Mouse (Mus musculus): ENCODE results near the gene Iyd. TPM values are rescaled to one million over a fixed set of nuclear protein-coding genes. Genes with fewer than 3 reads are reported as not detected.

Gene Iyd
- 9.8 TPM for polyA plus RNA-seq (2014; fragmentation: Illumina TruSeq; extraction: RNeasy Lipid Tissue Mini Kit (QIAGEN cat#74804); ENCODE audit: low read depth, low replicate concordance)

GRCm38 (mm10) chr10:3540003-3540827, at the start of gene Iyd:
Iyd (plus strand) TSS chr10:3540240.

Other genes with a start within 250 kb of the Iyd start
- gene Ppp1r14c, start 174.2 kb upstream of the Iyd start, polyA plus RNA-seq (2014; fragmentation: Illumina TruSeq; extraction: RNeasy Lipid Tissue Mini Kit (QIAGEN cat#74804); ENCODE audit: low read depth, low replicate concordance), result 0.78 TPM
- 18.1 TPM for gene Plekhg1, start 200.1 kb downstream of the Iyd start, polyA plus RNA-seq (2014; fragmentation: Illumina TruSeq; extraction: RNeasy Lipid Tissue Mini Kit (QIAGEN cat#74804); ENCODE audit: low read depth, low replicate concordance)